In genomic region chr14:60176469-60176890, GRCm38 (mm10) we compare ENCODE assay signal across 8 mouse cellular contexts. TPM values are rescaled to one million over a fixed set of nuclear protein-coding genes. Genes with fewer than 3 reads are reported as not detected.
DNase-seq lines count a peak whose midpoint lies in the region; ATAC-seq and TF ChIP-seq lines count a peak whose summit lies in the region.

No protein-coding gene starts in this region.

- H3K4me3 ChIP-seq in MEL (ENCODE audit: control insufficient read depth in 1 of 2, insufficient read depth in 1 of 2, low read depth in 2 of 2, low read length in 2 of 2), result no peak overlapping the region
- H3K4me3 ChIP-seq in heart, postnatal 0 days (ENCODE audit: low read depth, low read length), result peak overlapping the region; percentile 77
- peak overlapping the region; percentile 71 for H3K4me3 ChIP-seq in liver, postnatal 0 days (ENCODE audit: low read depth, low read length)

- intact Hi-C loops in heart, postnatal 25 days (cut with DNase I), result no loop called here

- peak; percentile 24 for ATAC-seq in heart, postnatal 0 days (ENCODE audit: insufficient read depth, low read depth)
- peak; percentile 47 for ATAC-seq in liver, postnatal 0 days
- no peak for ATAC-seq in monocyte, adult 5-6 weeks (replicated peaks; ENCODE audit: insufficient number of reproducible peaks, low FRiP score, low TSS enrichment, poor library complexity, severe bottlenecking)

- no peaks in the 10 kb centered on the region; the same call in 1 of the 2 replicates for H3K79me2 ChIP-seq in MEL (ENCODE audit: control insufficient read depth, insufficient read depth, low read length, poor library complexity)

- TF ChIP-seq POLR2A in MEL (IDR thresholded peaks at IDR 0.05; ENCODE audit: control insufficient read depth in 1 of 2, insufficient read depth in 1 of 2, low read depth in 1 of 2, low read length in 2 of 2, poor library complexity in 1 of 2), result no peak

- H3K27ac ChIP-seq in MEL (ENCODE audit: control insufficient read depth, low read depth, low read length), result no peak overlapping the region
- peak overlapping the region; percentile 73 for H3K27ac ChIP-seq in heart, postnatal 0 days (ENCODE audit: low read depth)
- peak overlapping the region; percentile 84 for H3K27ac ChIP-seq in liver, postnatal 0 days (ENCODE audit: low read depth)

- no peak for TF ChIP-seq RAD21 in MEL (IDR thresholded peaks at IDR 0.05; ENCODE audit: low read depth, low read length)

- DNase-seq in heart, adult 11 months, result peak; percentile 81
- DNase-seq in heart, postnatal 25 days (ENCODE audit: low spot score), result no peak
- DNase-seq in MEL (ENCODE audit: low read depth, low spot score), result peak; percentile 14
- no peak for DNase-seq in heart, postnatal 0 days (ENCODE audit: low spot score)
- DNase-seq in liver, postnatal 0 days, result no peak
- no peak for DNase-seq in cerebellum, postnatal 4 days (ENCODE audit: low spot score in 2 of 2)
- DNase-seq in kidney, adult 9 months, result no peak

- H3K4me1 ChIP-seq in MEL (ENCODE audit: control insufficient read depth in 1 of 2, insufficient read depth in 2 of 2, low read length in 2 of 2), result peaks cover 3 to 14% of the 10 kb centered on the region in 2 experiments
- peaks cover 19% of the 10 kb centered on the region for H3K4me1 ChIP-seq in heart, postnatal 0 days (ENCODE audit: control insufficient read depth, insufficient read depth)
- H3K4me1 ChIP-seq in liver, postnatal 0 days (ENCODE audit: insufficient read depth), result peaks cover 21% of the 10 kb centered on the region

- no peaks in the 10 kb centered on the region for H3K9me3 ChIP-seq in MEL (replicated peaks; ENCODE audit: insufficient read depth, low read length)
- no peaks in the 10 kb centered on the region for H3K9me3 ChIP-seq in heart, postnatal 0 days (replicated peaks; ENCODE audit: control insufficient read depth, low read length)
- H3K9me3 ChIP-seq in liver, postnatal 0 days (ENCODE audit: low read length), result no peaks in the 10 kb centered on the region

- peak overlapping the region; percentile 97 for H3K4me2 ChIP-seq in heart, postnatal 0 days (ENCODE audit: low read depth, low read length)
- peak overlapping the region; percentile 81 for H3K4me2 ChIP-seq in liver, postnatal 0 days (ENCODE audit: low read depth, low read length)

- H3K27me3 ChIP-seq in MEL (ENCODE audit: control insufficient read depth in 1 of 2, insufficient read depth in 2 of 2, low read length in 2 of 2), result no peaks in the 10 kb centered on the region; a peak in 3 of 4 replicates
- no peaks in the 10 kb centered on the region; the same call in 1 of the 2 replicates for H3K27me3 ChIP-seq in heart, postnatal 0 days (ENCODE audit: control insufficient read depth, insufficient read depth, low read length)
- H3K27me3 ChIP-seq in liver, postnatal 0 days (ENCODE audit: insufficient read depth, low read length), result peaks cover 5% of the 10 kb centered on the region; the same call in 1 of the 2 replicates

- 29% methylated on average over 9 of the region's 9 CpGs for WGBS in heart, postnatal 0 days
- WGBS in liver, postnatal 0 days (ENCODE audit: insufficient replicate concordance), result 16% methylated on average over 9 of the region's 9 CpGs

- no peak overlapping the region for H3K9ac ChIP-seq in MEL (ENCODE audit: control insufficient read depth, low read depth, low read length, poor library complexity, severe bottlenecking)
- peak overlapping the region; percentile 79 for H3K9ac ChIP-seq in heart, postnatal 0 days (replicated peaks; ENCODE audit: low read depth, low read length)
- H3K9ac ChIP-seq in liver, postnatal 0 days (replicated peaks), result peak overlapping the region; percentile 60

- no peak for TF ChIP-seq CTCF in MEL (IDR thresholded peaks at IDR 0.05 in 2 of 3, conservative IDR thresholded peaks at IDR 0.05 in 1 of 3; ENCODE audit: control insufficient read depth in 1 of 3, insufficient read depth in 1 of 3, low read depth in 2 of 3, low read length in 3 of 3, poor library complexity in 1 of 3, severe bottlenecking in 1 of 3)
- TF ChIP-seq CTCF in heart, postnatal 0 days (IDR thresholded peaks at IDR 0.05; ENCODE audit: low read depth), result no peak
- TF ChIP-seq CTCF in liver, postnatal 0 days (IDR thresholded peaks at IDR 0.05; ENCODE audit: low read depth), result no peak

- H3K36me3 ChIP-seq in MEL (ENCODE audit: control insufficient read depth in 1 of 2, insufficient read depth in 2 of 2, low read length in 2 of 2), result peaks cover 0 to 8% of the 10 kb centered on the region in 2 experiments; a peak in 2 of 4 replicates
- H3K36me3 ChIP-seq in heart, postnatal 0 days (replicated peaks; ENCODE audit: control insufficient read depth, insufficient read depth, low read length), result no peaks in the 10 kb centered on the region
- H3K36me3 ChIP-seq in liver, postnatal 0 days (replicated peaks; ENCODE audit: insufficient read depth, low read length), result no peaks in the 10 kb centered on the region

- no peak for TF ChIP-seq EP300 in MEL (IDR thresholded peaks at IDR 0.05; ENCODE audit: low read depth in 1 of 2, low read length in 2 of 2)
- no peak for TF ChIP-seq EP300 in heart, postnatal 0 days (IDR thresholded peaks at IDR 0.05; ENCODE audit: low read depth)
- no peak for TF ChIP-seq EP300 in liver, postnatal 0 days (IDR thresholded peaks at IDR 0.05; ENCODE audit: low read depth)

TF ChIP-seq in MEL, 35 proteins besides CTCF, POLR2A, EP300 and RAD21:
- no peak for TF ChIP-seq SMC3 (IDR thresholded peaks at IDR 0.05; ENCODE audit: low read depth, low read length)
- no peak for TF ChIP-seq MAX (IDR thresholded peaks at IDR 0.05; ENCODE audit: low read length)
- TF ChIP-seq RCOR1 (IDR thresholded peaks at IDR 0.05; ENCODE audit: low read depth, low read length), result no peak
- TF ChIP-seq BHLHE40 (IDR thresholded peaks at IDR 0.05; ENCODE audit: borderline replicate concordance, low read depth, low read length), result no peak
- no peak for TF ChIP-seq MAFK (IDR thresholded peaks at IDR 0.05; ENCODE audit: borderline replicate concordance, low read depth, low read length)
- TF ChIP-seq TBP (IDR thresholded peaks at IDR 0.05; ENCODE audit: low read depth, low read length), result no peak
- no peak for TF ChIP-seq POLR2AphosphoS2 (IDR thresholded peaks at IDR 0.05; ENCODE audit: low read length)
TF ChIP-seq in MEL: peak in this region for 0.

RNA-seq across cellular contexts. Expression of gene Atp8a2, which starts 20.5 kb away (rescaled TPM):
- total RNA-seq in heart, postnatal 25 days (2021), result 1 to 10 TPM; 4.9 to 5.5 TPM
- 0.16 and 0.39 TPM in 2 replicates for total RNA-seq in MEL (2012; rRNA removed)
- polyA plus RNA-seq in MEL (2012; ENCODE audit: insufficient read depth in 1 of 2, insufficient read length in 2 of 2, low read depth in 1 of 2, low replicate concordance in 2 of 2, missing spikeins in 1 of 2), result under 1 TPM in 1 of 2 experiments, not detected in 1; 0.29 TPM
- total RNA-seq in heart, postnatal 0 days (2014; rRNA removed; ENCODE audit: low replicate concordance), result 2.8 and 115 TPM in 2 replicates
- 4.9 and 5.2 TPM in 2 replicates for polyA plus RNA-seq in heart, postnatal 0 days (2015; fragmentation: Nextera tagmentation; extraction: Ambion mirVana)
- 5.6 and 7.5 TPM in 2 replicates for polyA plus RNA-seq in liver, postnatal 0 days (2015; fragmentation: Nextera tagmentation; extraction: Ambion mirVana)
- 0.57 to 0.85 TPM (median 0.78 TPM) in 3 replicates for total RNA-seq in monocyte, adult 5-6 weeks (2017)

Comparison
In these comparisons a context has a peak if more than half of its experiments do, and no peak if none do; other contexts are left out.
1. DNase-seq: peak in heart, adult 11 months (single experiment) and MEL (single experiment); none in heart, postnatal 25 days (single experiment), heart, postnatal 0 days (single experiment), liver, postnatal 0 days (single experiment), cerebellum, postnatal 4 days (0 of 2) and kidney, adult 9 months (single experiment).
2. H3K4me3 ChIP-seq: peak in heart, postnatal 0 days (single experiment) and liver, postnatal 0 days (single experiment); none in MEL (0 of 2).